Mouse (Mus musculus): ENCODE measurements around the gene Wdr74. TPM values are rescaled to one million over a fixed set of nuclear protein-coding genes. Genes with fewer than 3 reads are reported as not detected.
"Not testable (repeated sequence)": the region's sequence is repeated elsewhere in the genome, so short reads cannot be mapped to it uniquely, and the experiment has no call there.

Gene Wdr74
- total and polyA plus RNA-seq, 3 experiments, result 208 to 803 (median 208) TPM

GRCm38 (mm10) chr19:8719037-8719436 lies 16.6 kb upstream of the Wdr74 start:
- not testable (repeated sequence) for H3K4me3 ChIP-seq (ENCODE audit: control insufficient read depth in 1 of 2, insufficient read depth in 1 of 2, low read depth in 2 of 2, low read length in 2 of 2); DNase-seq (ENCODE audit: low read depth, low spot score); H3K27ac ChIP-seq (ENCODE audit: control insufficient read depth, low read depth, low read length); H3K9me3 ChIP-seq (replicated peaks; ENCODE audit: insufficient read depth, low read length); H3K9ac ChIP-seq (ENCODE audit: control insufficient read depth, low read depth, low read length, poor library complexity, severe bottlenecking); H3K27me3 ChIP-seq (ENCODE audit: control insufficient read depth in 1 of 2, insufficient read depth in 2 of 2, low read length in 2 of 2)
- TF ChIP-seq MYC (IDR thresholded peaks at IDR 0.05; ENCODE audit: low read depth, low read length), result 0 out of 2 replicates have a peak, but pooled peaks have one; percentile 54
- 0 out of 2 replicates have a peak, but pooled peaks have one; percentile 50 for TF ChIP-seq TBP (IDR thresholded peaks at IDR 0.05; ENCODE audit: low read depth, low read length)
- TF ChIP-seq SMC3 (IDR thresholded peaks at IDR 0.05; ENCODE audit: low read depth, low read length), result peak; percentile 39; the same call in 1 of the 2 replicates
- TF ChIP-seq CTCF (IDR thresholded peaks at IDR 0.05 in 2 of 3, conservative IDR thresholded peaks at IDR 0.05 in 1 of 3; ENCODE audit: control insufficient read depth in 1 of 3, insufficient read depth in 1 of 3, low read depth in 2 of 3, low read length in 3 of 3, poor library complexity in 1 of 3, severe bottlenecking in 1 of 3), result peak; percentile 23 to 57 (median 42); a peak in 5 of 6 replicates
- 0 out of 2 replicates have a peak, but pooled peaks have one; percentile 24 for TF ChIP-seq ZNF384 (IDR thresholded peaks at IDR 0.05; ENCODE audit: low read depth, low read length)
- H3K79me2 ChIP-seq (ENCODE audit: control insufficient read depth, insufficient read depth, low read length, poor library complexity), result peaks cover 18% of the 10 kb centered on the region
- peaks cover under 1 to 16% of the 10 kb centered on the region in 2 experiments; a peak in 3 of 4 replicates for H3K36me3 ChIP-seq (ENCODE audit: control insufficient read depth in 1 of 2, insufficient read depth in 2 of 2, low read length in 2 of 2)
- peaks cover 3 to 28% of the 10 kb centered on the region in 2 experiments; a peak in 3 of 4 replicates for H3K4me1 ChIP-seq (ENCODE audit: control insufficient read depth in 1 of 2, insufficient read depth in 2 of 2, low read length in 2 of 2)

- H3K27ac ChIP-seq (ENCODE audit: control insufficient read depth, low read depth, low read length), result no peak overlapping the region
- no peaks in the 10 kb centered on the region for H3K27me3 ChIP-seq (ENCODE audit: control insufficient read depth in 1 of 2, insufficient read depth in 2 of 2, low read length in 2 of 2)
- peaks cover 0 to 12% of the 10 kb centered on the region in 2 experiments; a peak in 1 of 4 replicates for H3K4me1 ChIP-seq (ENCODE audit: control insufficient read depth in 1 of 2, insufficient read depth in 2 of 2, low read length in 2 of 2)
- H3K9ac ChIP-seq (ENCODE audit: control insufficient read depth, low read depth, low read length, poor library complexity, severe bottlenecking), result peak overlapping the region; percentile 16
- TF ChIP-seq ETS1 (IDR thresholded peaks at IDR 0.05; ENCODE audit: low read depth, low read length) (no peak), BHLHE40 (IDR thresholded peaks at IDR 0.05; ENCODE audit: borderline replicate concordance, low read depth, low read length) (no peak), MXI1 (IDR thresholded peaks at IDR 0.05; ENCODE audit: low read depth, low read length) (no peak), ZC3H11A (IDR thresholded peaks at IDR 0.05; ENCODE audit: low read depth, low read length) (no peak), MEF2A (IDR thresholded peaks at IDR 0.05; ENCODE audit: extremely low read depth, insufficient replicate concordance, low read depth, low read length, poor library complexity, severe bottlenecking) (no peak), MAX (IDR thresholded peaks at IDR 0.05; ENCODE audit: low read length) (no peak), EP300 (IDR thresholded peaks at IDR 0.05; ENCODE audit: low read depth in 1 of 2, low read length in 2 of 2) (no peak), MYC (IDR thresholded peaks at IDR 0.05; ENCODE audit: low read depth, low read length) (no peak), POLR2AphosphoS2 (IDR thresholded peaks at IDR 0.05; ENCODE audit: low read length) (no peak), TBP (IDR thresholded peaks at IDR 0.05; ENCODE audit: low read depth, low read length) (no peak), ZMIZ1 (IDR thresholded peaks at IDR 0.05; ENCODE audit: low read depth, low read length) (no peak), RAD21 (IDR thresholded peaks at IDR 0.05; ENCODE audit: low read depth, low read length) (no peak), KAT2A (conservative IDR thresholded peaks at IDR 0.05; ENCODE audit: low read depth, low read length) (no peak), ZKSCAN1 (IDR thresholded peaks at IDR 0.05; ENCODE audit: low read depth, low read length) (no peak), TAL1 (IDR thresholded peaks at IDR 0.05; ENCODE audit: low read length) (no peak), ELF1 (IDR thresholded peaks at IDR 0.05; ENCODE audit: low read depth, low read length) (no peak), GABPA (IDR thresholded peaks at IDR 0.05; ENCODE audit: low read depth, low read length) (no peak), POLR2AphosphoS5 (IDR thresholded peaks at IDR 0.05; ENCODE audit: borderline replicate concordance, low read depth, low read length) (no peak), NRF1 (IDR thresholded peaks at IDR 0.05; ENCODE audit: insufficient read depth, low read depth, low read length, poor library complexity, severe bottlenecking) (no peak)
- peaks cover 18 to 22% of the 10 kb centered on the region in 2 experiments for H3K36me3 ChIP-seq (ENCODE audit: control insufficient read depth in 1 of 2, insufficient read depth in 2 of 2, low read length in 2 of 2)
- peaks cover 36% of the 10 kb centered on the region for H3K79me2 ChIP-seq (ENCODE audit: control insufficient read depth, insufficient read depth, low read length, poor library complexity)
- H3K4me3 ChIP-seq (ENCODE audit: control insufficient read depth in 1 of 2, insufficient read depth in 1 of 2, low read depth in 2 of 2, low read length in 2 of 2), result 0 out of 4 replicates have a peak overlapping the region, but pooled peaks of 1 of the 2 experiments have one; percentile 60
- DNase-seq (ENCODE audit: low read depth, low spot score), result no peak
- no peaks in the 10 kb centered on the region for H3K9me3 ChIP-seq (replicated peaks; ENCODE audit: insufficient read depth, low read length)
Measured at GRCm38 (mm10) chr19:8721378-8721777, 14.2 kb upstream of the Wdr74 start.
